Mouse (Mus musculus) heart, adult 11 months (tissue): ENCODE results near the gene Kdelr1.
A peak's percentile ranks its signal among the peaks of the same experiment; 100 is the strongest.

Experiments
- DNase-seq: peaks from one replicate; pipeline ENCODE4 v3.0.0; 2022

Gene Kdelr1

GRCm38 (mm10) chr7:45872624-45873023, at the start of gene Kdelr1:
Gene Kdelr1, plus strand, starts transcription at chr7:45872772.
- DNase-seq, result peak; percentile 99

DNA sequence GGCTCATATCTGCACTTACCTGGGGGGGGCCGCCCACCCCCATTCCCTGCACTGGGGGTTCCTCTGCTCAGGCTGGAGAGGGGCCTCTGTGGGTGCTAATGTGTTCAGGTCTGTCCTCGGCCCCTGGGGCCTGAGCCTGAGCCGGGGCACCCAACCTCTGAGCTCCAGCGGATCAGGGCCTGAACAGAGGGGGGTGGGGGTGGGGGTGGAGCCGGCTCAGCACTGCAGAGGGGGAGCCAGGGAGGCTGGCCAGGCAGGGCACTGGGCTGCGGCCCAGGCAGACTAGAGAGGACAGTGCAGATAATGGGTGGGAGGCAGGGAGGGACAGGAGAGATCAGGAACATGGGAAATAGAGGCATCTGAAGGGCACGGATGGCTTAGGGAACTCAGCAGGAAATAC, 48.0 kb upstream of the Kdelr1 start, which contains the start of gene Kcnj14:
TSS of gene Kcnj14 (minus strand) at position 185 of the 400 bp plus-strand sequence.
- DNase-seq, result peak; percentile 91

DNA sequence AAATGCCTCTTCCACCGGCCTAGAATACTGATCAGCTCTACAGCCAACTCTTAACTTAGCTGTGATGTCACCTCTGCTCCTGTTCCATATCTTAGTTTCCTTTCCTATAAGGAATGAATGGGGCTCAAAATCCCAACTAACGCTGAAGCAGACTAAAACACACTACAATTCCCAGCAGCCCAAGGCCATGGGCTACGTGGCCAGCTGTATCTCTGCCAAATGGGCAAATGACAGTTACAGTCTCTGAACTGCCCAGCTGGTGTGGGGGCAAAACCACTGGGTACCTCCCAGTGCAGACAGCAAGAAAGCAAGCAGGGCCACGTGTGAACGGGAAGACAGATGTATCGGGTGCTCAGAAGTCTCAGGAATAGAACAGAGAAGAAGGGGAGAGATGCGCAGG, 45.9 kb upstream of the Kdelr1 start:
- no peak for DNase-seq

DNA sequence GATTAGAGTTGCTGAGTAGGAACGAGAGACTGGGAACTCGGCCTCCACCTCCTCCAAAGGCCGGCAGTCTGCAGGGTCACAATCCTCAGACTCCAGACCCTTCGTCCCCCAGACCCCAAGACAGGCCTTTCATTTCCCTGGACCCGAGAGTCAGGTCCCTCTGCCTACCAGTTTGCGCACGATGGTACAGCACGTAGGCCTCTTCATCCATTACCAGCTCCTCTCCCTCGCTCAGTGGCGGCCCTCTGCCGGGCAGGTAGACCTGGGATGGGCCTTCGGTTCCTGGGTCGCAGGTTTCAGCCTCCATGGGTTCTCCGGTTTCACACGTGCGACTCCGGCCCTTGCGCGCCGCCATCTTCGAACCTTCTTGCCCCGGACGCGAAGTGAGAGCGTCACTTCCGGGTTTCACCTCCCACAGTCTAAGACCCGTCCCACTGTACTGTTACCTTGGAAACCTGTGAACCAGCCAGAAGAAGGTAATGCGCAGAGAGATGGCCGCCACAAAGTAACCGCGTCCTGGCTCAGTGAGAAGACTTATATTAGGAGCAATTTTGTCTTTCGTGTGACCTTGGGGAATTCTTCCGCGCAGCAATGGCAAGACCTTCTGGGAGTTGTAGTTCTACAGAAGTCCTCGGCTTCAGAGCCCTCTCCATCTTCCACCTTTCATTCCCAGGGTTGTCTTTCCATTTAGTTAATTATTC, 42.0 kb upstream of the Kdelr1 start, which contains the start of gene Grwd1:
TSS of gene Grwd1 (minus strand) at position 518 of the 701 bp plus-strand sequence.
- peak; percentile 99 for DNase-seq

GRCm38 (mm10) chr7:45831128-45831525, 41.4 kb upstream of the Kdelr1 start:
- no peak for DNase-seq

- DNase-seq, result peak; percentile 89
These were observed 40.1 kb upstream of the Kdelr1 start for GRCm38 (mm10) chr7:45832428-45832827.

DNA sequence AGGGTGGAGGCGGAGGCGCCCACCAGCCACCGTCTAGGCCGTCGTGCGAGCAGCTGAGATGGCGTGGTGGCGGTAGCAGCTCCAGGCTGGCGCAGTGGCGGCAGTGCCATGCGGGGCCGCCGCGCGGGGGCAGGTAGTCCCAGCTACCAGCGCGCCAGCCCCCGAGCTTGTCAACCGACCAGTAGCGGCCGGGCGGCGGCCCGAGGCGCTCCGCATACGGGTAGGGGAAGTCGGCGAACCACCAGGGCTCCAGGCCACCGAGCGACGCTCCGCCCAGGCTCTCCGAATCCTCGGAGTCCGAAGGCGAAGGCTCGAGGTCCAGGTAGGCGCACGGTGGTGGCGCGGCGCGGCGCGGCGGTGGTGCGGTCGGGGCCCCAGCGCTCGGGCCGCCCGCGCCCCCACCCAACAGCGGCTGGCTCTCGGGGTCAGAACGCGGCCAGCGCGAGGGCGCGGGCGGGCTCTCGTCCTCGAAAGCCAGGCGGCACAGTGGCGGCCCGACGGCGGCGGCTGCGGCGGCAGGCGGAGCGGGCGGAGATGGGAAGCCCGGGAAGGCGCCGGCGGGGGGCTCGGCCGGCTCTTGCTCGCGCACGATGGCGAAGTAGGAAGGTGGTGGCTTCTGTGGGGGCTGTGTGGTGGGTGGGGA, 39.3 kb upstream of the Kdelr1 start:
- no peak for DNase-seq

GRCm38 (mm10) chr7:45833924-45834323, 38.6 kb upstream of the Kdelr1 start:
- peak; percentile 89 for DNase-seq

- peak; percentile 66 for DNase-seq
These were observed 29.4 kb upstream of the Kdelr1 start for GRCm38 (mm10) chr7:45842950-45843744.

DNA sequence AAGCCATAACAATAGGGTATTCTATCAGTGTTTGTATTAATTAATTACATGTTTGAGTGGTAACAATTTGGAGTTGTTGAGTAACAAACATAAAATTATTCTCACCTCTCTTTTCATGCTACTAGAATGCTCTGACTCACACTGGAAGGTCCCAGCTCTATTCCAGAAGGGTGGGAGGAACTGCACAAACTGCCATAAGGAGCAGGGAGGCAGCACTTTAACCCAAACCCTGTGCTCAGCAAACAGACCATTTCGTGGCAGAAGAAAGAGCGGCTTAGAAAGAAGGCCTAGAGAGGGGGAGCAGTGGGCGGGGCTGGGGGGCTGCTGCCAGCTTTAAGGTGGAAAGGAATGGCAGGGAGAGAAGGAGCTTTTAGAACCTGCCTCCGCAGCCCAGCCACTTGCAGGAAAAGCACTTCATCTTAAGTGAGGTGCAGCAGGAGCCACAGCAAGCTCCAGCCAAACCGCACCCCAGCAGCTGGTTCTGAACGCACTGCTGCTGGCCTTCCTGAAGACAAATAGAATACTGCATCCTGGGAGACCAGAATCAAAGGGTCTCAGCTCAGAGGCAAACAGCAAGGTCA, 24.0 kb upstream of the Kdelr1 start:
- no peak for DNase-seq

DNA sequence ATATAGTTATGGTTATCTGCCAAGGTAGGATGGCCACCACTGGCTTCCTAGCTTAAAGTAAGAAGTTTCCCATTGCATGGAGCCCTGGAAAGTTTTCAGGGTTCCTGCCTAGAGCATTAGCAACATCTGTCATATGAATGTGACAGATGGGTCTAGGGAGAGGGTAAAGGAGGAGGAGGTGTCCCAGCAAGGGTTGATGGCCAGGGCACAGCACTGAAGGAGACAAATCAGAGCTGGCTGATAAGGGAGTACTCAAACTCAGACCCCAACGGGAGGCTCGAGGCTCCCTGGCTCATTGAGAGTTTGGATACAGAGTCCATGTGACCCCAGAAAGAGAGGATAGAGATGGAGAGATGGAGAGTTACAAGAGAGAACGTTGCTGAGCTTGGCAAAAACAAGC, 21.9 kb upstream of the Kdelr1 start:
- DNase-seq, result peak; percentile 82

GRCm38 (mm10) chr7:45853089-45853488, 19.5 kb upstream of the Kdelr1 start:
- DNase-seq, result peak; percentile 81

DNA sequence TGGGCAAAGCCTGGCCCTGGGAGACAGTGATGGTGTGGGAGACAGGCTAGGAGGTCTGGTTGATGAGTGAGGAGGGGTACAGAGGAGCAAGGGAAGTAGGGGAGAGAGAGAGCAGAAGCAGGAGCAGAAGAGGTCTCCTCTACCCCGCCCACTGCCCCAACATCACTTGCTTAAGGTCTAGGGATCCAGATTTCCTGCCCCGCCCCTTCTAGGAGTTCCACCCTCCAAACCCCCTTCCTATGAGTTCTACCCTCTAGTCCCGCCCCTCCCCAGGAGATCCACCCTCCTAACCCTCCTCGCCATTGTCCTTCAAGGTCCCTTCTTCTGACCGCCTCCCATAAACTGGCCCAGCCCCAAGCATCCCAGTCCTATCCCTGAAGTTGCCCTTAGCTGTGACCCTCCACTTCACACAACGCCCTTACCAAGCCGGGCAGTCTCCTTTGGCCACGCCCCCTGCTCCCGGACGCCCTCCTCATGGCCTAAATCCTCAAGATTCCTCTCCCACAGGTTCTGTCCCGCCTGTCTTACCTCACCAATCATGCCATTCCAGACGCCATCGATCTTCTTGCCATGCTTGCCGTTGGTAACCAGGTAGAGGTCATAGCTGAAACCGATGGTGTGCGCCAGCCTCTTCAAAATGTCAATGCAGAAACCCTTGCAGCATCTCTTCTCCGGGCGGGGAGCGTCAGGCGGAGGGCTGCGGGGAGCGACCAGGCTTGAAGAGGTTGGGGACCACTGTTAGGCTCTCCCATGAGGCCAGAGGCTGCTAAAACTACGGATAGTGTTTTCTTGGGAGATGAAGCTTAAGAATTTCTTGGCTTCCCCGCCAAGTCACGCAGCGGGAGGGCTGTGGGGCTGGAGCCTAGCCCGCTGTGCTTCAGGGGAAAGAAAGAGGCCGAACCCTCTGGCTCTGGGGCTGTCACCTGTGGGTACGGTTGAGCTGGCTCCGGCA, 15.3 kb upstream of the Kdelr1 start:
- peak; percentile 93 for DNase-seq

GRCm38 (mm10) chr7:45859008-45859407, 13.6 kb upstream of the Kdelr1 start:
- DNase-seq, result no peak

- no peak for DNase-seq
These were observed 9.8 kb upstream of the Kdelr1 start for GRCm38 (mm10) chr7:45862804-45863203.

GRCm38 (mm10) chr7:45864435-45864834, 8.1 kb upstream of the Kdelr1 start:
- DNase-seq, result peak; percentile 83

DNA sequence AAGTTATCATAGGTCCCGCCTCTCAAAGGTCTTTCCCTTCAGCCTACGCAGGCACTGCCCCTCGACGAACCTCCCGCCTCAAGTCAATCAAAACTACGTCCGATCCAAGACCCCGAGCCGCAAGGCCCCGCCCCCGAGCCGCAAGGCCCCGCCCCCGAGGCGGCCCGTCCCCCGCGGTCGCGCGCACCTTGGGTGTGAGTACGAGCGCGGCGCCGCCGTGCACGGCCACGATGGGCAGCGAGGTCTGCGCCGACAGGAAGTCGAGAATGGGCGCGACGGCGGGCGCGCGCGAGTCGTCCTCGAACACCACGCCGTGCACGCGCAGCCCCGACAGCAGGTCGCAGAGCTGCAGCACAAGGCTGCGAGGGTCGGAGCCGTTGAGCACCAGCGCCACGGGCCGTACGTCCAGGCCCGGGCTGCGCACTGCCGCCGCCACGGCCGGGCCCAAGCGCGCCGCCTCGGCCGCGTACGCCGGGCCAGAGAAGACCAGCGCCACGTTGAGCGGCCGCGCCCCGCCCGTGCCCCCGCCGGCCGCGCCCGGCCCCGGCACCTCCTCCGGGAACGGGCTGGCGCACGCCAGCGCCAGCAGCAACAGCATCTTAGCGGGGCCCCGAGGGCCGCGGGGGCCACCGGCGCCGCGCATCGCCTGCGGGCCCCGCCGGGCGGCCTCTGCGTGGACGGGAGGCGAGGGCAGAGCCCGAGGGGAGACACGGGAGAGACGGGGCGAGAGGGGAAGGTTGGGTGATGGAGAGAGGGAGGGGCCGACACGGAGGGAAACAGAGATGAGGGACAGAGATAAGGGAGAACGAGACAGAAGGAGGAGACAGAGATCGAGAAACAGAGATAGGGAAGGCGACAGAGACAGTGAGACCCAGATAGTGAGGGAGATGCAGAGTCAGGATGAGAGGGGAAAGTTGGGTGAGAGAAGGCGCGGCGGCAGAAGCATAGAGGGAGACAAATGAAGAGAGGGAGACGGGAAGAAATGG, 6.4 kb upstream of the Kdelr1 start:
- peak; percentile 100 for DNase-seq

GRCm38 (mm10) chr7:45867871-45868270, 4.7 kb upstream of the Kdelr1 start:
- no peak for DNase-seq

GRCm38 (mm10) chr7:45869107-45869670, 3.4 kb upstream of the Kdelr1 start:
- DNase-seq, result no peak

DNA sequence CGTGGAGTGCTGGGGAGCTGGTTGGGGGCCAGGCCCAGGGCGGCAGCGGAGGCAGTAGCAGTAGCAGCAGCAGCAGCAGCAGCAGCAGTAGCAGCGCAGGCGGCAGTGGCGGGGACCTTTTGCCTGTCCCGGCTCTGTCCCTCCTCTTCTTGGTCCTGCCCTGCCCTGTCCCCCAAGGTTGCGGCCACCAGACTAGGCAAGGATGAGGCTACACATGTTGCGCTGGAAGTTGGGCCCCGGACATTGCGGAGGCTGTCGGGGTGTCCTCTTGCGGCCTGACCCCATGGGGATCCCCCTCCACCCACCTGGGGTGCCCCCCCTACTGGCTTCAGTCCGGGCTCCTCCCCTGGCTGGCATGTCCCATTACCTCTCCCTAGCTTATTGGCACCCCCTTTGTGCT, 2.8 kb upstream of the Kdelr1 start:
- DNase-seq, result peak; percentile 94
